In the genomic region with DNA sequence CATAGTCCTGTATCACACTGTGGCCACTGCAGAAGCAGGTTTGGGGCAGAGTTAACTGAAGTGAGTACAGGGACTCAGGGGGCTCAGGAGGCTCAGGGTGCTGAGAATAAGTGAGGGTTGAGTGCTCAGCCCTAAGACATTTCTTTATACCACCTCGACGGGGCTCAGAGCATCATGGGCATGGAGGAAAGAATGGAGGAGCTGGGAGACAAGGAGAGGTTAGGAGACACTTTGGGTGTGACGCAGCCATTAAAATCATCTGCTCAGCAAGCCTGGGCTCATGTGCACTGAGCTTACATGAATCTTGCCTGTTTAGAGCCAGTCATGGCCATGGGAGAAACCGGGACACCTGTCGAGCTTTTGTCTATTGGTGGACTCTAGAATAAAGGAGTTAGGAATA, we compare ENCODE assay signal across 25 mouse cellular contexts.
"Had no signal": no experiment of that assay in that cellular context is flagged by ENCODE, and none has a peak within 500 bp of the region (broad histone marks: within the 10 kb centered on the region; RNA-seq: fewer than 3 reads in every experiment).

No protein-coding gene starts in this region.

- H3K36me3 ChIP-seq: forebrain, embryonic 15.5 days; heart, embryonic 13.5 days; heart, embryonic 15.5 days; hindbrain, embryonic 13.5 days; hindbrain, embryonic 15.5 days; kidney, embryonic 15.5 days; limb, embryonic 10.5 days; limb, embryonic 12.5 days; liver, embryonic 13.5 days had no signal

- H3K27me3 ChIP-seq: forebrain, embryonic 15.5 days; heart, embryonic 13.5 days; heart, embryonic 15.5 days; hindbrain, embryonic 13.5 days; hindbrain, embryonic 15.5 days; kidney, embryonic 15.5 days; limb, embryonic 12.5 days; liver, embryonic 13.5 days had no signal

- H3K9ac ChIP-seq: forebrain, embryonic 15.5 days; forebrain, postnatal 0 days; heart, embryonic 13.5 days; heart, embryonic 15.5 days; hindbrain, embryonic 13.5 days; hindbrain, embryonic 15.5 days; kidney, embryonic 15.5 days; limb, embryonic 12.5 days; liver, embryonic 13.5 days had no signal

- H3K27ac ChIP-seq: forebrain, embryonic 15.5 days; heart, embryonic 13.5 days; heart, embryonic 15.5 days; hindbrain, embryonic 13.5 days; hindbrain, embryonic 15.5 days; hindbrain, postnatal 0 days; kidney, embryonic 15.5 days; kidney, postnatal 0 days; layer of hippocampus, adult 2 months; left cerebral cortex, adult 2 months; limb, embryonic 10.5 days; limb, embryonic 12.5 days; liver, embryonic 13.5 days had no signal

- H3K4me1 ChIP-seq: kidney, embryonic 15.5 days; limb, embryonic 10.5 days; limb, embryonic 12.5 days had no signal

- H3K4me2 ChIP-seq: forebrain, embryonic 15.5 days; heart, embryonic 13.5 days; heart, embryonic 15.5 days; hindbrain, embryonic 13.5 days; hindbrain, embryonic 15.5 days; kidney, embryonic 15.5 days; limb, embryonic 12.5 days; liver, embryonic 11.5 days; liver, embryonic 13.5 days had no signal

- H3K9me3 ChIP-seq: forebrain, embryonic 15.5 days; heart, embryonic 13.5 days; heart, embryonic 15.5 days; hindbrain, embryonic 13.5 days; hindbrain, embryonic 15.5 days; kidney, embryonic 15.5 days; limb, embryonic 10.5 days; limb, embryonic 12.5 days; liver, embryonic 13.5 days had no signal

- DNase-seq: forebrain, postnatal 0 days; gastrocnemius, postnatal 14 days; gastrocnemius, postnatal 36 days; heart, adult 18-20 months; heart, postnatal 10 days; kidney, adult 11 months; kidney, adult 2 months; kidney, adult 9 months; kidney, postnatal 25 days; kidney, postnatal 4 days; liver; liver, embryonic 13.5 days had no signal

- ATAC-seq: forebrain, embryonic 15.5 days; forebrain, postnatal 0 days; hindbrain, postnatal 0 days had no signal

- H3K4me3 ChIP-seq: forebrain, embryonic 15.5 days; heart, embryonic 13.5 days; heart, embryonic 15.5 days; hindbrain, embryonic 13.5 days; hindbrain, embryonic 15.5 days; kidney, embryonic 15.5 days; layer of hippocampus, adult 2 months; left cerebral cortex, adult 2 months; limb, embryonic 10.5 days; limb, embryonic 12.5 days; liver, embryonic 13.5 days had no signal
